Mouse (Mus musculus): ENCODE data around the gene Lin52.

Gene Lin52

DNA sequence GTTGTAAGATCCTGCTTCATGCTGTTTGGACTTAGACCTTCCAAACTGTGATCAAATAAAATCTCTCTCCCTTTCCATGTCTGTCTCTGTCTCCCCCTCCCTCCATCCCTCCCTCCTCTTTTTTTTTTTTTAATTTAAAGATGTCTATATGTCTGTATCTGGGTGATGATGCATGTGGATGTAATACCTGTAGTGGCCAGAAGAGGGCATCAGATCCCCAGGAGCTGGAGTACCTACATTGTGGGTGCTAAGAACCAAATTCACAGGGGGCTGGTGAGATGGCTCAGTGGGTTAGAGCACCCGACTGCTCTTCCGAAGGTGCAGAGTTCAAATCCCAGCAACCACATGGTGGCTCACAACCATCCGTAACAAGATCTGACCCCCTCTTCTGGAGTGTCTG is 88.3 kb downstream of the Lin52 start:
- peak; percentile 42 for DNase-seq (ENCODE audit: low read depth)

DNA sequence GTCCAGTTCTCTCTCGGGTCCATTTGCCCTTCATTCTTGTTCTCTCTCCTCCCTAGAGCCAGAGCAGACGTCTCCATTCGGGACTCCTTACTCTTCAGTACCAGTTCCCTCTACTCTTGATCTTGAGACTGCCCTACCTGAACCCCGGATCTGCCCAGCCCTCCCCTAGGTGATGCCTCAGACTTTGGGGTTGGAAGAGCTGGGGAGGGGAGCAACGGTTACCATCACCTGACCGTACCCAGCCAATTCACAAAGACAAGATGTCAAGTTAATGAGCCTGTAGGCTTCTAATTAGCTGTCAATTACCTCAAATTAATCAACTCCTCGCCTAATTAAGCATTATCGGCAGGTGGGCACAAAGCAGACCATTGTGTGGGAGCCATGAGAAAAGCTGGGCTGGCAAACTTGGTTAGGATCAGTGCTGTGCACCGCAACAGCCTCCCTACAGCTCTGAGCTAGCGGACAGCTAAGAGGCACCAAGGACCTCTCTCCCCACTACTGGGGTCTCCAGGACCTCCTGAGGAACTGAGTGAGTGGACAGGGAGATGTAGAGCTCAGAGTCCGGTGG is 90.3 kb downstream of the Lin52 start:
- DNase-seq (ENCODE audit: low read depth), result no peak

DNA sequence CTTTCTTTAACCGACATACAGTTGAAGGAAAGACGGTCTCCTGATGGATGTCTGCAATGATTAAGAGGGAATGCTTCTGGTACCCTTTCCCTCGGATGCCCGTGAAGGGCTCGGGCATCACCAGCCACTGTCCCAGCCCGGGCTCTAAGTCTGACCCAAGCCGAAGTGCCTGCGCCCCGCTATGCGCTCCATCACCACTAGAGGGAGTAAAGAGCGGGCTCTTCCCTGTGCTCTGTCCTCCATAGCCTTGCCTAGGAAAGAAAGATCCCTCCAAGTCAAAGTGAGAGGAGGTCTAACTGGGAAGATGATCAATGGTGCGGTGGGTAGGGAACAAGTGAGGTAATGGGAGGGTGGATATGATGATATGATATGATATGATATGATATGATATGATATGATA is 94.8 kb downstream of the Lin52 start:
- peak; percentile 66 for DNase-seq (ENCODE audit: low read depth)

DNA sequence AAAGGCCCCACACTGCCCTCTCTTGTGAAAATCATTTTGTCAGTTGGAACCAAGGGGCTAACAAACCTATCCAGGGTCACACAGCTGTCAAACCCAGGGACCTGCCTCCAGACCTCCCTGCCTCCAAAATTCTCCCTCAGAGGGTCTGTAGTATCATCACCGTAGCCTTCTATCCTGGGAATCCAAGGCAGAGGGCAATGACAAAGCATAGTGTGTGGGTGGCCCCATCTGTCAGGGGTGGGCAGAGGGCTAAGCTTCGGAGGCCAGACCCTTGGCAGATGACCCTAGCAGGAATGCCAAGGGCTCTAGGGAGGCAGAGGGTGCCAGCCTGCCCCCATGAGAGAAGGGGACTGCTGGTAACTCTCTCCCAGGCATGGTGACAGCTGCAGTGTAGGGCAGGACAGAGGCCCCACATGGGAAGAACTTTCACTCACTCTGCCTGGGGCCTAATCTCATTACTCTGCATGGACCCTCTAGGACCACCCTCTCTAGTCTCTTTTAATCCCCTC is 95.4 kb downstream of the Lin52 start:
- DNase-seq (ENCODE audit: low read depth), result no peak

DNA sequence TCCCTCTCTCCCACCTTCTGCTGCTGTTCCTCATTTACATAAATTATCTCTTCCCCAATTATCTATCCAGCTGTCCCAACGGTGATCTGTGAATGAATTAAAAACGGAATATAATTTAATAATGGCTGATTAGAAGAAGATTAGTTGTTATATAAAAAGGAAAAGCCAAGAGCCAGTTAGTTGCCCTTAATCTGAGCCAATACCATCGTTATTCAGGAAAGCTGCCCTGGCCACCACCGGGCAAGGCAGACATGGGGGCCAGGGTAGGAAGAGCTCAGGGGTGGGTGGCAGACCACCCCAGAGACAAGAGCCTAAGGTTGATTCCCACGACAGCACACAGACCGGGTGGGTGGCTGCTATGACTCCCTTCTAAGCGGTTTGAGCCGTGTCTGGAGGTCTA is 97.0 kb downstream of the Lin52 start:
- DNase-seq (ENCODE audit: low read depth), result no peak

DNA sequence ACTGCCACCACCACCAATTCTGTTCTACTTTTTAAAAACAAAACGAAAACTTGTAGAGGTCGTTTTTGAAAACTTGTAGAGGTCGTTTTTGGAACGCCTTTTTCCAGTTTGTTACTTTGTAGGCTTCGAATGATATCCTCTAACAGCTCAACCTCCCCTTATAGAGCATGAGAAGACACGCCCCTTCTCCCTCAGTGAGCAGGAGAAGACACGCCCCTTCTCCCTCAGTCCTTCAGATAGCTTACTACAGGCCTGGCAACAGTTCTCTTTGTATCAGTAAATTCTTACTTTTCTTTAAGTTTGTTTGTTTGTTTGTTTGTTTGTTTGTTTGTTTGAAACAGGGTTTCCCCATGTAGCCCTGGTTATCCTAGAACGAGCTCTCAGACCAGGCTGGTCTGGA is 104.0 kb downstream of the Lin52 start:
- DNase-seq (ENCODE audit: low read depth), result no peak

DNA sequence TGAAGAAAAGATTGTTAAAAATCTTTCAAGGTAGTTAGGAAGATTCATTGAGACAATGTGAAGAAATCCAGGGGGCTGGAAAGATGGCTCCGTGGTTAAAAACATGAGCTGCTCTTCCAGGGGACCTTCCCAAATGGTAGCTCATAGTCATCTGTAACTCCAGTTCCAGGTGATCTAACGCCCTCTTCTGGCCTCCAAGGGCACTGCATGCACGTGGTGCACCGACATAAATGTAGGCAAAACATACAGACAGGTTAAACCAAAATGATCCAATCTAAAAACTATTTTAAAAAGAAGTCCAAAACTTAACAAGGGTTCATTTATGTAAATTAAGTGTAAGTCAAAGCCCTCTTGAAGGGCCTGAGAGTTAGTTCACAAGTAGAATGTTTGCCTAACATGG is 111.3 kb downstream of the Lin52 start:
- DNase-seq (ENCODE audit: low read depth), result no peak

DNA sequence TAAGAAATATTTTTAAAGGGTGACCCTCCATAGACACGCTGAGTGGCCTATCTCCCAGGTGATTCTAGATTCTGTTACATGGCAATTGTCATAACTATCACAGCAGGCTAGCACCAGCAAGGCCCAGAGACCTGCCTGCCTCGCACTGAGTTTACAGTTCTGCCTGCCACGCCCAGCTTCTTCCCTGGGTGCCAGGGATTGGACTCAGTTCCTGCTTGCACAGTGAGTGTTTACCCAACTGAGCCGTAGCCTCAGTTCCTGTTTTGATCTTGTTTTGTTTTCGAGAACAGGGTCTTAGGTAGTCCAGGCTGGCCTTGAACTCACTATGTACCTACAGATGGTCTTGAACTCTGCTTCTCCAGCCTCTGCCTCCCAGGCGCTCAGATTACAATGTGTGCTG is 116.4 kb downstream of the Lin52 start:
- no peak for DNase-seq (ENCODE audit: low read depth)

DNA sequence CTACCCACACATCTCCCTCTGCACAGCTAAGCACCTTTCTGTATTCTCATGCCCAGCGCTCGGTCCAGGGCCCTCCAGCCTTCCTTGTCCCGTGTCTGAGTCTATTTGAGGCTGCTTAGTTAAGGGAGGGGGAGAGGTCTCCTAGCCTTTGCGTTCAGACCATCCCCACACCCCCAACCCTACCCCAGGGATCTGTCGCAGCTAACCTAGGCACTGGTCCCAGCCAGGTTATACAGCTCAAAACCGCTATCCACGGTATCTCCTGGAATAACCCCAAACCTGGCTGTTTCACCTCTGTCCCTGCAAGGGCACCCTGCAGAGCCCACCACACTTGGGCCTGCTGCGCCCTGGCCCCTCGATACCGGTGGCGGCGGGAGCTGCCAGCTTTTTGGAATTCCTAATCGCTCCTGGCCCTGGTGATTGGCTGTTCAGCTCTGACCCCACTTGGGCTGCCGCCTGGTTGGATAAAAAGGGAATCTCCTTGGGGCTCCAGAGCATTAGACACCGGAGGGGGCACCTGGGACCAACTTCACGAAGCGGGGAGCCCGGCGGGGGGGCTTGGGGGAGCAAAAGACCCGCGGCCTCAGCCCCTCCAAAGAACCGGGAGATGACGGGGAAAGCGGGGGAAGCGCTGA is 118.2 kb downstream of the Lin52 start, which contains the start of gene Vsx2:
TSS of gene Vsx2 (plus strand) at position 427 of the 635 bp plus-strand sequence.
- DNase-seq (ENCODE audit: low read depth), result no peak

DNA sequence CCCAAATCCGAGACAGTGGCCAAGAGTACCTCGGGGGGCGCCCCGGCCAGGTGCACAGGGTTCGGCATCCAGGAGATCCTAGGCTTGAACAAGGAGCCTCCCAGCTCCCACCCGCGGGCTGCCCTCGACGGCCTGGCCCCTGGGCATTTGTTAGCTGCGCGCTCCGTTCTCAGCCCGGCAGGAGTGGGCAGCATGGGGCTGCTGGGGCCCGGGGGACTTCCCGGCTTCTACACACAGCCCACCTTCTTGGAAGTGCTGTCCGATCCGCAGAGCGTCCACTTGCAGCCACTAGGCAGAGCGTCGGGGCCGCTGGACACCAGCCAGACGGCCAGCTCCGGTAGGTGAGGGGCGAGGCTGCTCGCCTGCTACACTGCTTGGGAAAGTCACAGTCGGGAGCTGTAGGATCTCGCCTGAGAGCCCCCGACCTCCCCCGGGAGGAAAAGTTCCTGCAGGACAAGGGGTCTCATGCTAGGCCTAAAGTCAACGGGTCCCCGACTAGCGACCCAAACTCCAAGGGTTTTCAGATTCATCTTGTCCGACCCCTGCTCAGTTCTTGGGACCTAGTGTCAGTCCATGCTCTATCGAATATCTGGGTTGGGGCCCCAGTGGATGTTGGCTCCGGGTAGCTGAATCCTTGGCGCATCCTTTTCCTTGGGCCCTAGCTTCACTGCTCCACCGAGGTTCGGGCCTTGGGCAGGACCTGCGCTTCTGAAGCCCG is 118.9 kb downstream of the Lin52 start:
- DNase-seq (ENCODE audit: low read depth), result no peak

DNA sequence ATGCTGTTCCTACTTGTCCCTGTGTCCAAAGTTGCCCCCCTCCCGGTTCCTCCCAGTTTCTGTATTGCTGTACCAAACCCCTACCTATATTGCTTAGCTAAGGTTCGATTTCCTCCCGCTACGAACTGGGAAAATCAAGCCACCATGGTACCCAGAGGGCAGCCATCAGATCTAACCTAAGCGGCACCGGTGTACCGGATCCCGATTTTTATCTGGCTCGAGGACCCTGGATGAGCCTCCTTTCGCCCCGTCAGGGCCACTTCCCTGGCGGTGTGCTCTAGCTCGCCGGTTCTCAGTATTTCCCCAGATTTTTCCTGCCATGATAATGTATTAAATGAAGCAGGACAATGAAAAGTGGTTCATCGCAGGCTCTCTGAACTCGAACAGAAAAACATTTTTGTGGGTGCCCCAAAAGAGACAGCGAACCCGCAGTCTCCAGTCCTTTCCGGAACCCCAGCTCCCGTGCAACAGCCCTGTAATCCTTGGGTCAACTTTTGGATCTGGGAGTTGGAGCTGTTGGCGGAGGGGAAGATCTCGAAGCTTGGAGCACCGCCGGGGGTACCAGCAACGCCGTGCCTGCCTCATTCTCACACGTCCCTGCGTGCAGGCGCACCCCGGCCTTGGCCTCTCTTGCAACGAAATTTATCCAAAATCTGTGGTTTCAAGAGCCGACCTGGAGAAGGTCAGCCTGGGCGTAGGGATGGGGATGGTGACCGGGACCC is 119.6 kb downstream of the Lin52 start:
- no peak for DNase-seq (ENCODE audit: low read depth)

DNA sequence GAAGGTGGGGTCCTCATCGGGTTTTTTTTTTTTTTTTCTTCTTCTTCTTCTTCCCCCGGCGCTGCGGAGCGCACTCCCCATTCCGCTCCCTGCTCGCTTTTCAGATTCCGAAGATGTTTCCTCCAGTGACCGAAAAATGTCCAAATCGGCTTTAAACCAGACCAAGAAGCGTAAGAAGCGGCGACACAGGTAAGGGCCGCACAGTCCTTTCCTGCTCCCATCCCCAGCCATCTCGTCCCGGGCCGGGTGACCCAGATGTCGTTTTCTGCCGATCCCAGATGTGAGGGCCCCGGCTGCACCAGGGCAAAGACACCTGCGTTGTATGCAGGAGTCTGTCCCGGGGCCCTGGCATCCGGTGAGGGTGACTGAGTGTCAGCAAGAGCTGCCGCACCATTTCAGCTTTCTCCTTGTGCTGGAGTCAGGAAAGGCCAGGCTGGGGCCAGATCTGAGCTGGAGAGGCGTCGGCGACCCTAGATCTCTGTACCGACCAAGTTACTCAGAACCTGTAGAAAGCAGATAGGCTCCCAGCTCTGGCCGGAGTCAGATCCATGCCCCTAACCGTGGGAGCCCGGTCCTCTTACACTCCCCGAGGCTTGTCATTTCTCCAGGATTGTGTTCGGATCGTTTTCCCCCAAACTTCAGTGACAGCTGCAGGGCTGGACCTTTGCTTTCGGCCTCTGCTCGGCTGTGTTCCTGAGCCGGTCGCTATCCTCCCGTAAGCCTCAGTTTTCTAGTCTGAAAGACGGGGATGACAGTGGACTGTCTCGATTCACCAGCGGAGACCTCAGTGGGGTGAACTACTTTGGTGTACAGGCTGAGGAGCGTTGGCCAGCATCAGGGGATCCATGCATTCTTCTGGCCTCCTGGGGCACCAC is 120.5 kb downstream of the Lin52 start:
- peak; percentile 42 for DNase-seq (ENCODE audit: low read depth)

DNA sequence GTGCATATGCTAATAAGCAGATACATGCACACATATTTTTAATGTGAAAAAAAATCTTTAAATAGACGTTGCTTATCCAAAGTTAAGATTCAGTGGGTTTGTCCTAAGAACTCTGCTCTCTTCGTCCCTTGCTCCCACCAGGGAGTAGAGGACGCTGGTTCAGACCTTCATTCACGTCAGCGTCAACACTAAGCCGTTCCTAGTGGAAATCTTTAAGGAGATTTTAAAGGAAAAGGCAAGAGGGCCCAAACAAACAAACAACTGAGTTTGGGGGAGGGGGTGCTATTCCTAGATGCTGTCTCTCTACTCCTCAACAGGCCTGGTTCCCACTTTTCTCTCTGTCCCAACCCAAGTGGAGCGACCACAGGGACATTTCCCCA is 121.1 kb downstream of the Lin52 start:
- no peak for DNase-seq (ENCODE audit: low read depth)

DNA sequence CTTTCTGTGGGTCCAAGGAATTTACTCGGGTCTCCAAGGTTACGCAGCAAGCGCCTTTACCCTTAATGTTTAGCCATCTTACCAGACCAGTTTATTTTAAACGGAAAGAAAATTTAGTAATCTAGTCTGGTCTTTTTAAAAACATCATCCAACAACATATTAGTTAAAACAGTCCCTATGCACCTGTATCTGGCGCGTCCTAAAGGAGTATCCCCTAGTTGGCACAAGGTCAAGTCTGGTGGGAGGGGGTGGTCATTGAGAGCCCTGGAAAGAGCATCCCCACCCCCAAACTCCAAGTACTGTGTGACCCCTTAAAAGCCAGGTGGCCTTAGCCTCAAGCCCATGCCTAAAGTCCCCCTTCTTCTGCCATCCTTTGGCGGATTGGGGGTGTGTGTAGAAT is 121.9 kb downstream of the Lin52 start:
- DNase-seq (ENCODE audit: low read depth), result no peak

DNA sequence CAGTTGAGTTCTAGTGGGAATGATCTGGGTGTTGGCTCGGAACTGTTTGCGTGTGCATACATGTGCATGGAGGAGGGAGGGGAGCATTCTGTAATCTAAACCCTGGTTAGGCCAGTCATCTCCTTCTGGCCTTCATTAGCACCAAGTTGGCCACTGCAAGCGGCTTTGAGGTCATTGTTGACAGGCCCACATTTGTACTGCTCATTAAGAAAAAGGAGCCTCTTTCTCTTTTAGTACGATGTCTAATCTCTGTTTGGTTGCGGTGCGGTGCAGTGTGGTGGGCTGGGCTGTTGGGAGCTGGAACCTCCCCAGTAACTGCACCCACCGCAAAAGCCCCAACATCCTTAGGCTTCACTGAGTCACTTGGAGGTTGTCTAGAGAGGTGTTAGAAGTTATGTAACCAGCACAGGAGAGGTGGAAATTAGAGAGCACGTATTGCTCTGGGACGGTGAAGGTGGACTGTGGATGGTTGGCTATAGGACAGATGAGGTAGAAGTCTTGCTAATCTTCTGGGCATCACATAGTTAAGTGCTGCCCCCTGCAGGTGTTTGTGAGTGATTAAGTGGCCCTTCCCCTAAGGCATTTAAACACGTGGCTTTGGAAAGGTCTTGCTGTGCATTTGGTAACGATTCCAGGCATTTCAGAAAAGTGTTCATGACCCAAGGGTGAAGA is 126.7 kb downstream of the Lin52 start:
- no peak for DNase-seq (ENCODE audit: low read depth)

DNA sequence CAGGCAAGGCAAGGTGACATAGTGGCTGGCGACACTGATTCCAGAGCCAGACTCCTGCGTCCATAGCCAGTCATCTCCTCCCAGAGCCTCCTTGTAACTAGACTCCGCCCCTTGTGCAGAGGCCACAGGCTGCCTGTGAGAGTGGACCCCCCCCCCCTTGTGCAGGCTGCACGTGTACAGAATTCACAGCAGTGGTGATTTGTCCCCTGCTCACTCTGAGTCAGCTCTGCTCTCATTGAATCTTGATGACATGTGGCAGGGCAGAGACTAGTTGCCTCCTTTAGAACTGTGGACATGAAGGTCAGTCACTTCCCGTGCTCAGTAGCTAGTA is 127.2 kb downstream of the Lin52 start:
- no peak for DNase-seq (ENCODE audit: low read depth)

DNA sequence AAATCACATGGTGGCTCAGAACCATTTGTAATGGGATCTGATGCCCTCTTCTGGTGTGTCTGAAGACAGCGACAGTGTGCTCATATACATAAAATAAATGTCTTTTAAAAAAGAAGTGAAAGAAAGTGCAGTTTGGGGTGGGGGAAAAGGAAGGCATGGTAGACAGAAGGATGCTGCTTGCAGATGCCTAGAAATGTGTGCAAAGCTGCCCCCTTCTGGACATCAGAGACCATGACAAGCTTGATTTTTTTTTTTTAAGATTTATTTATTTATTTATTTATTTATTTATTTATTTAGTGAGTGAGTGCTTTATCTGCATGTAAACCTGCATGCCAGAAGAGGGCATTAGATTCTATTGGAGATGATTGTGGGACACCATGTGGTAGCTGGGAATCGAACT is 130.1 kb downstream of the Lin52 start:
- no peak for DNase-seq (ENCODE audit: low read depth)

DNA sequence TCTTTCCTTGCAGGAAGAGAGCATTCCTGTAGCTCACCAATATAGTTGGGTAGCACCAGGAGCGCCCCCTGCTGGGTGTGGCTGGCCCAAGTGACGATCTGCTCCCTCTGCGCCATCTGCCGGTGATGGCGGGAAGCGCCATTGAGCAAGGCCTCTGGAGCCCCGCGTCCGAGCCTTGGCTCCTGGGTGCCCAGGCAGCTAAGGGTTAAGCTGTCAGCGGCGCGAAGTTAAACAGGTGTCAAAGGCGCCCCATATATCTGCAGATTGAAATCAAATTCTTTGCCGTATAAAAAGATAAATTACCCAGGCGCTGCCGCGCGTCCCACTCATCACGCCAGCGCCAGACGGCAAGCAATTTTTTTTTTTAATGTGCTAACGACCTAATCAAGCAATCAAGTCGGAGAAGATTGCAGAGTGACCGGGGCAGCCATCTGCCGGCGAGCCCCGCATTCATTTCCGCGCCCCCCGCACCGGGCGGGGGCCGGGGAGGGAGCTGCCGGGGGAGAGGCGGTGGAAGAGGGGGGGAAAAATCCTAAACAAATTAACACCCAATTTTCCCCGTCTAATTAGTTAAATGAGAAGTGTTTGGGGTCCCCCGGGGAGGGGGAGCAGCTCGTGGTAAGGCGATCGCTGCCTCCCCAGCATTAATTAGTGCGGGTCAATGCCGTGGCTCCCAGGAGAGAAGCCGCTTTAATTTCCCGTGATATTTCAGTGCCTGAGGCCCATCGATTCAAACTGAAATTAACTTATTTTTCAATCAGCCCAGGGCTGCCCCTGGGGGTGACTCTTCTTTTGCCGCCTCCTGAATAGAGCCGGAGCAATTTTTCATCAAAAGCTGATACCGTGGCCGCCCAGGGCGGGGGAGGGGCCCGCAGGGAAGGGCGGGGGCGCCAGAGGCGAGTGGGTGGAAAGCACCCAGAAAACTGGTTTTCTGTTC is 138.9 kb downstream of the Lin52 start:
- DNase-seq (ENCODE audit: low read depth), result peak; percentile 93

Data from naive thymus-derived CD4-positive, alpha-beta T cell, adult 2 months (primary cell).